Mouse (Mus musculus): Measurements from ENCODE around the gene Lrp10.

Lrp10 gene

DNA sequence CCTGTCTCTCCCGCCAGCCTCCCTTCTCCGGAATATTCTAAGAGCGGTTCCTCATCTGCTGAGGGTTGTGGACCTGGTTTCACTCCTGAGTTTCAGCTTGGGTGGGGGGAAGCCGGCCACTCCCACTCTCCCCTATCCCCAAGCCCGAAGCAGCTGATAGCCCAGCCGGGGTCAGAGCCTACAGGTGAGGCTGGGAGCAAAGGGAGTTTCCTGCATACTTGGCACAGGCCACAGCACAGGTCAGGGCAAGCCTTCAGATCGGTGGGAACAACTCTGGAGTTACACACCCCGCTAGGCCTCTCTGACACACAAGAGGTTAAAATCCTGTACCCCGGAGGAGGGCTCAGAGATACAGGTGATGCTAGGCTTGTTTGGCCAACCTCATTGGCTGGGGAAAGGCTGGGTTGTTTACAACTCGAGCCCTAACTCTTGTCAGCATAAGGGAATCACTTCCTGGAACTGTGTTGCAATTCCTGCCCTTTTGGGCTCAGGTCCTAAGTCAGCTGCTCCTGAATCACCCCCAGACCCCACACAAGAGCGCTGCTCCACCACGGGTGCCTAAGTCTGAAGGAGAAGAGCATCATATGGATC lies 29.9 kb upstream of the Lrp10 start:
- DNase-seq (ENCODE audit: low read depth, low spot score) = no peak

- DNase-seq (ENCODE audit: low read depth, low spot score) = no peak
These were observed 28.6 kb upstream of the Lrp10 start for GRCm38 (mm10) chr14:54435194-54435918.

DNA sequence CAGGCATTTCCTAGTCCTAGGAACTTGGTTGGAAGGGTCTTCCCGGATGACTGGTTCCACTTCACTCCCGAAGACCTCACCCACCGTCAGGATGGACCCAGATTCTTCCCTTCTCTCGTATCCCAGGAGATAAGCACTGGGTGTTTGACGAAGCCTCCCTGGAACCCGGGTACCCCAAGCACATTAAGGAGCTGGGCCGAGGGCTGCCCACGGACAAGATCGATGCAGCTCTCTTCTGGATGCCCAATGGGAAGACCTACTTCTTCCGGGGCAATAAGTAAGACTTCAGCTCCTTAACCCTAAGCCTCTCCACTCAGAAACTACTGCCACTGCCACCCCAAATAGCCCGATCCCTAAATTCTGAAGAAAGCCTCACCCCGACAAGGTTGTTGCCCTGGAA lies 24.8 kb upstream of the Lrp10 start:
- DNase-seq (ENCODE audit: low read depth, low spot score) = no peak

- no peak for DNase-seq (ENCODE audit: low read depth, low spot score)
These were observed 24.3 kb upstream of the Lrp10 start for GRCm38 (mm10) chr14:54439610-54440009.

- DNase-seq (ENCODE audit: low read depth, low spot score) = no peak
These were observed 23.4 kb upstream of the Lrp10 start for GRCm38 (mm10) chr14:54440538-54440937.

DNA sequence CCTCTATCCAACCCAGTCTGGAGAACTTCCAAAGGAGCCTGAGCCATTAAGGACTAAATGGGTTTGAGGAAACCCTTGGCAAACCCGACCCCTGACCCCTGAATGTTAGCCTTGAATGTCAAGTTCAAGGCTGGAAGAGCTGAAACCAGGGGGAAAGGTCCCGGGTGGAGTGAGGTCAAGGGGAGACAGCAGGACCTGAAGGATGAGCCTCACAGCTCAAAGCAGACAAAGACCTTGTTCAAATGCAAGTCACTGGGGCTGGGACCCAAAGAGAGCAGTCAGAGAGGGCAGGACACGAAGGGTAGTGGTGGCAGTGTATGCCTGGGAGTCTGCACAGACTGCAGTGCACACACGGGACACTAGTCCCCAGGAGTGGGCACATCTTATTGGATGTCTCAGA lies 22.6 kb upstream of the Lrp10 start:
- peak; percentile 77 for DNase-seq (ENCODE audit: low read depth, low spot score)

DNA sequence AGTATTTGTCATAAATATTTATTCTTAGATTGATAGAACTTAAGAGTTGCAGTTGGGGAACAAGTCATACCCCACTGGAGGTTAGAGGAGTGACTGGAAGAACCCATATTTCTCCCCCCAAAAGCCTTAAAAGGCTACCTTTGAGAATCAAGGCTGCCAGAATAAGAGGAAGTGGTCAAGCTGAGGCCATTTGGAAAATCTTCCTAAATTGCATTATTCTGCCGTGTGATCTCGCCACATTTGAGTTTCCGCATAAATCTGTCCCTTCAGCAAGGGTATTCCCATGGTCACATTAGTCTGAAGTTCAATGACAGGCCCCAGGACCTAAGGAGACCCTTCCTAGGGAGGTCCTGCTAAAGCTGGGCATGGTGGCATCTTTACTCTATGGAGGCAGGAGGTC lies 21.4 kb upstream of the Lrp10 start:
- no peak for DNase-seq (ENCODE audit: low read depth, low spot score)

DNA sequence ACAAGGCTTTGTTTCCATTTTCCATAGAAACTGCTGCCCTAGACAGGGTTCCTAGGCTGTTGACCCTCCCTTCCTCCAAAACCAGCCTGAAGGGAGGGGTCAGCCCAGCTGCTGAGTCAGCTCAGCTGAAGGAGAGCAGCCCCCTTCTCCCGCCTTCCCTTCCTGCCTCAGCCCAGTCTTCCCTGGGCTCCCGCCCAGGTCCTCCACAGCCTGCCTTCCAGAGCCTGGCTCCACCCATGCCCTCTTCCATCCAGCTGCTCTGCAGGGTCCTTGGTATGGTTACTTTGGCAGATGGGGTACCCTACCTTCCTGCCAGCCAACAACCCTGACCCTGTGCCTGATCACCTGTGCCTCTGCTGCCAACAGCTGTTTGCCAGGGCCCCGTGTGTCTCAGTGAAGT lies 20.7 kb upstream of the Lrp10 start:
- DNase-seq (ENCODE audit: low read depth, low spot score) = no peak

DNA sequence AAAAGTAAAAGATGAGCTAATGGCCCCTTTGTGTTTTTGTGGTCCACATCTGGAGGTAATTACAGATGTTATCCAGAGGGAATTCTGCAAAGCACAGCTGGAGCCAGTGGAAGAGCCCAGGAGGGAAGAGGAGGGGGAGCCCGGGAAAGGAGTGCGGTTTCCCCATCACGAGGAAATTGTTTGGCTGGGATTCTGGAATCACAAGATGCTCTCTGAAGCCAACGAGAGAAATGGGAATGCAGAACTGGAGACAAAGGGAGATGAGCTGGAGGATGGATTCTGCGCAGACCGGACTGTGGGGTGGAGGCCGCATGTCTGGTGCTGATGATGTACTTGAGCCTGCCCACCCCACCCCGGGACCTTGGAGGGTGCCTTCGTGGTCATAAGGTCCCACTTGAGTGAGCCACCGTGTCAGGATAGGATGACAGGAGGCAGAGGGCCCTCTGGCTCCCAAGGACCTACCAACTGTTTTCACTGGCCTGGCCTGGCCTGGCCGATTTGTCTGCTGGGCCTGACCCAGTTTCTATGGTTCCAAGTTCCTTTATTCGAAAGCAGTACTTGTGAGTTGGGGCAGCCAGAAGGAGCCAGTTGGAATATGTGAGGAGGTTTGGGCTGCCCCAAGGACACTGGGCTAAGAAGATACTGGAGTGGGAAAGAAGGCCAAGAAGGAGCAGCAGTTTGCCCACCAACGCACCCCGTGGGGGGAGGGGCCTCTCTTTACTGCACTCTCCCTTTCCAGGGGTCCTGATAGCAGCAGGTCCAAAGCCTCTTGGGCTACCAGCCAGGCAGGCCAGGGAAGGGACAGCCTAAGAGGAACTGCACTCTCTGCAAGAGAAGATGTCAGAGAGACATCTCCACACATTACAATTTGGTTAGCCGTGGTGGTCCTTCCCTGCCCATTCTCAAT lies 20.0 kb upstream of the Lrp10 start:
- no peak for DNase-seq (ENCODE audit: low read depth, low spot score)

DNA sequence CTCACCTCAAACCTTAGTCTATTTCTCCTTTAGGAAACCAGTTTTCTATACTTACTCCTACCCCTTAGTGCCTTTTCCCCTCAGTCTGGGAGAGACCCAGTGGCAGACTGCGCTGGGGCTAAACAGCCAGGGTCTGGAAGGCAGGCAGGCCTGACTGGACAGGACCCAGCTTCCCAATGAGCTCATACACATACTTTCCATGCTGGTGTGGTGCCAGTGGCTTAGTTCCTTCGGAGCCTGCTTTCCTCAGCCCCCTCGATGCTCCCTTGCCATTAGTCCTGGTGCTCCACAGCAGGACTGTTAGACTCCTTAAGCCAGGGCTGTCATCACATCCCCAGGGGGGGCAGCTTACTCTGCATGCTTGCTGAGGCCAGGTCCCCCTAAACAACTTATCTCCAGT lies 18.5 kb upstream of the Lrp10 start:
- no peak for DNase-seq (ENCODE audit: low read depth, low spot score)

- no peak for DNase-seq (ENCODE audit: low read depth, low spot score)
These were observed 10.4 kb upstream of the Lrp10 start for GRCm38 (mm10) chr14:54453566-54453965.

GRCm38 (mm10) chr14:54454669-54455528 lies 9.0 kb upstream of the Lrp10 start:
- DNase-seq (ENCODE audit: low read depth, low spot score) = no peak

- no peak for DNase-seq (ENCODE audit: low read depth, low spot score)
These were observed 5.9 kb upstream of the Lrp10 start for GRCm38 (mm10) chr14:54457907-54458569.

DNA sequence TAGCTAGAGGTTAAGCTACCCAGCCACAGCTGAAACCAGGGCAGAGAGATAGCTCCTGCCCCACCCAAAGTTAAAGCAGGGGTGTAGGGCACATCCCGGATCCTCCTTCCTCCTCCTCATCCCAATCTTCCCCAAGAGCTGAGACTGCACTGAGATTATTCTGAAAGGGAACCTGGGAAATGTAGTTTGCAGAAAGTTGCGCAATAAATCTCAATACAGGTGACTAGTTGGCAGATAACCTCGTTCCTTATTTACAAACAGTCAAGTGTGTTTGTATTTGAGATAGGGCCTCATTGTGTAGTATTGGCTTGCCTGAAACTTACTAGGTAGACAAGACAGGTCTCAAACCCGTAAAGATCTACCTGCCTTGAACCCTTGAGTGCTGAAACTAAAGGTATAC lies 1.8 kb upstream of the Lrp10 start:
- no peak for DNase-seq (ENCODE audit: low read depth, low spot score)

DNA sequence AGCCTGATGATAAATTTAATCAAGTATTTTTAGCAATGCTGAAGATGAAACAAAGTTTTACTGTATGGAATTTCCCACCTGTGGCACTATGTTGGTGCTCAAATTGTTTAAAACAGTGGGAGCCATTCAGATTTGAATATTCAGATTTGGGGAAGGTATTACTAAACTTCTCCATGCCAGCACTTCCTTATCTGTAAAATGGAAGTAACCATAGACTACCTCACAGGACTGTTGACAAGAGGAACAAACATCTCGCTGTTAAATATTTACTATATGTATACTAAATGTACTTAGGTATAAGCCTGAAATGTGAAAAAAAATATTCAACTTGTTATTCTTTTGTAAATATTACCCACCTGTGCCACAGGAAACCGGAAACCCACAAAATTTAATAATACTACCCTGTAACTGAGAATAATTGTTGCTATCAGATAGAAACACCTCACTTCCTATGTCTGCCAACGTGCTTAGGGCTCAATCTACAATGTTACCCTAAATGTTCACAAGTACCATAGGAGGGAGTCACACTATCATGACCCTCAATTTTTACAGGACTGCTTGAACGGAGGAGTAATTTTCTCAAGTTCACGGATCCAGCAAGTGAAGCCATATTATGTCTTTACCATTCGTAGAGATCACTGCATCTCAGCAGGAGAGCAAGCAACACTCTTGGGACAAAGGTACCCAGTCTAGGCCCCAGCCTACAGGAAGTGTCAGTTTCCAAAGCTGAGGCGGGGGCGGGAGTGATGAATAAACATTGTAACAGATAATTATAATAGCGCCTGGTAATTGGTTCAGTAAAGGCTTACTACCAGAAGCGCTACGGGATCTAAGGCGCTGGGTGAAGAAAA lies 604 bp upstream of the Lrp10 start:
- no peak for DNase-seq (ENCODE audit: low read depth, low spot score)

- DNase-seq (ENCODE audit: low read depth, low spot score) = peak; percentile 93
These were observed 512 bp downstream of the Lrp10 start for GRCm38 (mm10) chr14:54464293-54465005.

- DNase-seq (ENCODE audit: low read depth, low spot score) = no peak
These were observed 7.5 kb downstream of the Lrp10 start for GRCm38 (mm10) chr14:54471467-54471866.

DNA sequence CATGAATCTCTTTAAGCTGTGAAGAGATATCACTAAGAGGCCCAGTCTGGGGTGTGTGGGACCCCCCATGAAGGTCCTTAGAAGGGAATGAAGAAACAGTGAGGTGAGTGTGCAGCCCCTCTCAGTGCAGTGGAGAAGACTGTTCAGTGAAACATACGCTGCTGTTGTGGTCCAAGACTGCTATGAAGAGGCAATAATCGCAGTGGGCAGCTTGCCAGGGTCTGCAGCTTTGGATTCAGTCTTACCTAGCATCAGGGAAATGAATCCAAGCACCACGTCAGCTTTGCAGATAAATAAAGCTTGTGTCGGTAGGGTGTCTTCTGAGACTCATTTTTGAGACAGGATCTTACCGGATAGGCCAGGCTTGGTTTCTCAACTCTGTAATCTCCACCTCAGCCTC lies 8.7 kb downstream of the Lrp10 start:
- no peak for DNase-seq (ENCODE audit: low read depth, low spot score)

DNA sequence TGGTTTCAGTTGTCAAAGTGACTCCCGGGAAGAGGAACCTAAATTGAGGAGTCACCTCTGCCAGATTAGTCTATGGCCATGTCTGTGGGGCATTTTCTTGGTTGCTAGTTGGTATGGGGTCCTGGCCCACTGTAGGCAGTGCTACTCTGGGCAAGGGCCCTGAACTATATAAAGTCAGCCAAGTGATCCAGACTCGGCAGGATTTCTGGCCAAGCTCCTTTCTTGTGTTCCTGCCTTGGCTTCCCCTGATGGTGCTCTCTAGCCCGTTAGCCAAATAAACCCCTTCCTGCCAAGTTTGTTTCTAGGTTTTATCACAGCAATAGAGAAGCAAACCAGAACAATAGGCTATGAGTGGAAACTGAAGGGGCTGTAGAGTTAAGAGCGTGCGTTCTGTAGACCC lies 10.8 kb downstream of the Lrp10 start:
- no peak for DNase-seq (ENCODE audit: low read depth, low spot score)
